Mouse (Mus musculus) thymus, adult 2 months (tissue): Measurements from ENCODE around the gene Wap.

Source experiments
- CTCF ChIP-seq: fragments of 200-500 bp; IDR thresholded peaks from 2 replicates; pipeline ENCODE4 v1.5.1; 2012; ENCODE audit warnings: mild to moderate bottlenecking, control low read depth, low read length, moderate library complexity, borderline replicate concordance; ENCODE audit not compliant: control insufficient read depth, poor library complexity, insufficient read depth; ENCODE audit errors: extremely low read depth
- POLR2A ChIP-seq: fragments of 200-500 bp; IDR thresholded peaks from 2 replicates; pipeline ENCODE4 v1.6.1; 2012; ENCODE audit warnings: mild to moderate bottlenecking, low read length, control low read depth, moderate library complexity; ENCODE audit not compliant: control insufficient read depth, poor library complexity, insufficient read depth; ENCODE audit errors: extremely low read depth

- TF ChIP-seq CTCF (no peak), POLR2A (no peak)
Measured at GRCm38 (mm10) chr11:6604604-6604936, 33.9 kb downstream of the Wap start.
